Mouse (Mus musculus) CH12.LX (cell line): ENCODE data around the gene Cenph. TPM values are rescaled to one million over a fixed set of nuclear protein-coding genes. Genes with fewer than 3 reads are reported as not detected.
A peak's percentile ranks its signal among the peaks of the same experiment; 100 is the strongest.

Experiments used
- DNase-seq: peaks from one replicate; pipeline ENCODE4 v3.0.0-alpha.2; 2013; ENCODE audit errors: extremely low read depth
- H3K27ac ChIP-seq: 2 replicates; pipeline ENCODE4 v1.5.1; 2012; ENCODE audit warnings: low read depth, mild to moderate bottlenecking, control low read depth, moderate library complexity; ENCODE audit not compliant: insufficient read depth
- H3K27me3 ChIP-seq: replicated peaks from 2 replicates; pipeline ENCODE3; 2012; ENCODE audit warnings: inconsistent platforms
- H3K36me3 ChIP-seq, 2 experiments: replicated peaks in 1 of 2; 2 replicates each; pipeline versions ENCODE3 to v1.6.1; 2012; ENCODE audit warnings: inconsistent platforms in 1 of 2, low read length in 1 of 2, mild to moderate bottlenecking in 1 of 2, mixed read lengths in 1 of 2, moderate library complexity in 1 of 2; ENCODE audit not compliant: control insufficient read depth in 1 of 2, insufficient read depth in 1 of 2
- H3K4me1 ChIP-seq, 2 experiments: 2 replicates each; pipeline ENCODE4 v1.6.1; 2012; ENCODE audit warnings: inconsistent platforms in 1 of 2, moderate library complexity in 1 of 2; ENCODE audit not compliant: insufficient read depth in 2 of 2, control insufficient read depth in 1 of 2
- H3K4me2 ChIP-seq: 2 replicates; pipeline ENCODE4 v1.6.1; 2012; ENCODE audit warnings: low read depth, mild to moderate bottlenecking, control low read depth; ENCODE audit not compliant: poor library complexity, insufficient read depth, severe bottlenecking
- H3K4me3 ChIP-seq, 3 experiments: fragments of 150-350 bp in 1 of 3; sonication (generic) in 1 of 3; replicated peaks in 1 of 3; 2 replicates each; pipeline versions ENCODE3 to v1.5.1; 2011 to 2012; ENCODE audit warnings: low read depth in 2 of 3, low read length in 2 of 3, mild to moderate bottlenecking in 2 of 3, moderate library complexity in 2 of 3, control low read depth in 1 of 3, improper control_type of control experiment in 1 of 3, inconsistent platforms in 1 of 3, mixed read lengths in 1 of 3; ENCODE audit not compliant: poor library complexity in 1 of 3
- H3K79me2 ChIP-seq: replicated peaks from 2 replicates; pipeline ENCODE4 v1.6.1; 2012; ENCODE audit warnings: mild to moderate bottlenecking, moderate library complexity; ENCODE audit not compliant: control insufficient read depth, poor library complexity, insufficient read depth, severe bottlenecking; ENCODE audit errors: extremely low read depth
- H3K9ac ChIP-seq: 2 replicates; pipeline ENCODE4 v1.6.1; 2012; ENCODE audit warnings: low read depth, mild to moderate bottlenecking, control low read depth, moderate library complexity; ENCODE audit not compliant: insufficient read depth
- H3K9me3 ChIP-seq: replicated peaks from 2 replicates; pipeline ENCODE3; 2012; ENCODE audit warnings: low read length, inconsistent platforms, mixed read lengths
- BHLHE40 ChIP-seq: IDR thresholded peaks from 2 replicates; pipeline ENCODE4 v1.6.1; 2011; ENCODE audit warnings: mild to moderate bottlenecking, low read depth, low read length, improper control_type of control experiment
- CHD1 ChIP-seq: IDR thresholded peaks from 2 replicates; pipeline ENCODE4 v1.6.1; 2012; ENCODE audit warnings: low read depth, low read length, improper control_type of control experiment, inconsistent platforms
- CHD2 ChIP-seq: IDR thresholded peaks from 2 replicates; pipeline ENCODE4 v1.6.1; 2011; ENCODE audit warnings: low read length, improper control_type of control experiment
- CTCF ChIP-seq, 2 experiments: IDR thresholded peaks in 1 of 2; conservative IDR thresholded peaks in 1 of 2; 2 replicates each; pipeline ENCODE4 v1.5.1; 2011 to 2012; ENCODE audit warnings: low read depth in 2 of 2, low read length in 2 of 2, improper control_type of control experiment in 1 of 2, inconsistent platforms in 1 of 2, mild to moderate bottlenecking in 1 of 2, moderate library complexity in 1 of 2
- ELF1 ChIP-seq: IDR thresholded peaks from 2 replicates; pipeline ENCODE4 v1.6.1; 2014; ENCODE audit warnings: low read depth, mild to moderate bottlenecking, inconsistent platforms, low read length, improper control_type of control experiment
- EP300 ChIP-seq: IDR thresholded peaks from 2 replicates; pipeline ENCODE4 v1.6.1; 2011; ENCODE audit warnings: low read length, improper control_type of control experiment
- ETS1 ChIP-seq: conservative IDR thresholded peaks from 2 replicates; pipeline ENCODE4 v1.6.1; 2012; ENCODE audit warnings: low read depth, mild to moderate bottlenecking, inconsistent platforms, low read length, improper control_type of control experiment, moderate library complexity
- GABPA ChIP-seq: IDR thresholded peaks from 2 replicates; pipeline ENCODE4 v1.6.1; 2012; ENCODE audit warnings: low read depth, low read length, improper control_type of control experiment, inconsistent platforms; ENCODE audit not compliant: insufficient replicate concordance
- HCFC1 ChIP-seq: IDR thresholded peaks from 2 replicates; pipeline ENCODE4 v1.6.1; 2012; ENCODE audit warnings: low read depth, mild to moderate bottlenecking, inconsistent platforms, low read length, improper control_type of control experiment
- IRF4 ChIP-seq: IDR thresholded peaks from 2 replicates; pipeline ENCODE4 v1.6.1; 2014; ENCODE audit warnings: low read depth, mild to moderate bottlenecking, inconsistent platforms, low read length, improper control_type of control experiment
- JUN ChIP-seq: IDR thresholded peaks from 2 replicates; pipeline ENCODE4 v1.6.1; 2011; ENCODE audit warnings: low read depth, mild to moderate bottlenecking, low read length, improper control_type of control experiment, moderate library complexity; ENCODE audit not compliant: insufficient read depth
- KAT2A ChIP-seq: IDR thresholded peaks from 2 replicates; pipeline ENCODE4 v1.6.1; 2012; ENCODE audit warnings: low read length, improper control_type of control experiment, inconsistent platforms; ENCODE audit not compliant: insufficient replicate concordance
- MAFK ChIP-seq: IDR thresholded peaks from 2 replicates; pipeline ENCODE4 v1.6.1; 2011; ENCODE audit warnings: low read length, improper control_type of control experiment; ENCODE audit not compliant: insufficient replicate concordance
- MEF2A ChIP-seq: IDR thresholded peaks from 2 replicates; pipeline ENCODE4 v1.6.1; 2014; ENCODE audit warnings: low read depth, mild to moderate bottlenecking, inconsistent platforms, low read length, improper control_type of control experiment, borderline replicate concordance
- MXI1 ChIP-seq: IDR thresholded peaks from 2 replicates; pipeline ENCODE4 v1.6.1; 2011; ENCODE audit warnings: mild to moderate bottlenecking, low read depth, low read length, improper control_type of control experiment
- MYC ChIP-seq: IDR thresholded peaks from 2 replicates; pipeline ENCODE4 v1.6.1; 2011; ENCODE audit warnings: low read depth, mild to moderate bottlenecking, improper control_type of control experiment, low read length
- NELFE ChIP-seq: IDR thresholded peaks from 2 replicates; pipeline ENCODE4 v1.6.1; 2011; ENCODE audit warnings: low read depth, low read length, improper control_type of control experiment
- NRF1 ChIP-seq: IDR thresholded peaks from 2 replicates; pipeline ENCODE4 v1.6.1; 2014; ENCODE audit warnings: low read depth, mild to moderate bottlenecking, inconsistent platforms, low read length, improper control_type of control experiment, moderate library complexity
- PAX5 ChIP-seq: IDR thresholded peaks from 2 replicates; pipeline ENCODE4 v1.6.1; 2012; ENCODE audit warnings: low read length, inconsistent platforms, mixed read lengths
- POLR2A ChIP-seq: IDR thresholded peaks from 2 replicates; pipeline ENCODE4 v1.6.1; 2011; ENCODE audit warnings: low read depth, mild to moderate bottlenecking, improper control_type of control experiment, low read length
- POLR2AphosphoS2 ChIP-seq: IDR thresholded peaks from 2 replicates; pipeline ENCODE4 v1.6.1; 2011; ENCODE audit warnings: low read depth, low read length, improper control_type of control experiment
- RAD21 ChIP-seq: IDR thresholded peaks from 2 replicates; pipeline ENCODE4 v1.6.1; 2011; ENCODE audit warnings: low read depth, mild to moderate bottlenecking, low read length, improper control_type of control experiment, moderate library complexity
- SIN3A ChIP-seq: IDR thresholded peaks from 2 replicates; pipeline ENCODE4 v1.6.1; 2012; ENCODE audit warnings: low read length, improper control_type of control experiment, inconsistent platforms
- SMC3 ChIP-seq: IDR thresholded peaks from 2 replicates; pipeline ENCODE4 v1.6.1; 2011; ENCODE audit warnings: low read depth, low read length, improper control_type of control experiment
- TCF12 ChIP-seq: IDR thresholded peaks from 2 replicates; pipeline ENCODE4 v1.6.1; 2014; ENCODE audit warnings: low read depth, mild to moderate bottlenecking, inconsistent platforms, low read length, improper control_type of control experiment
- UBTF ChIP-seq: IDR thresholded peaks from 2 replicates; pipeline ENCODE4 v1.6.1; 2012; ENCODE audit warnings: low read depth, mild to moderate bottlenecking, inconsistent platforms, low read length, improper control_type of control experiment, moderate library complexity
- USF1 ChIP-seq: IDR thresholded peaks from 2 replicates; pipeline ENCODE4 v1.6.1; 2014; ENCODE audit warnings: low read depth, mild to moderate bottlenecking, inconsistent platforms, low read length, improper control_type of control experiment
- USF2 ChIP-seq: conservative IDR thresholded peaks from 2 replicates; pipeline ENCODE4 v1.6.1; 2011; ENCODE audit warnings: low read depth, low read length, improper control_type of control experiment
- ZC3H11A ChIP-seq: IDR thresholded peaks from 2 replicates; pipeline ENCODE4 v1.6.1; 2012; ENCODE audit warnings: low read depth, mild to moderate bottlenecking, inconsistent platforms, low read length, improper control_type of control experiment
- ZKSCAN1 ChIP-seq: IDR thresholded peaks from 2 replicates; pipeline ENCODE4 v1.6.1; 2012; ENCODE audit warnings: low read depth, inconsistent platforms, low read length, improper control_type of control experiment, borderline replicate concordance
- ZMIZ1 ChIP-seq: IDR thresholded peaks from 2 replicates; pipeline ENCODE4 v1.6.1; 2012; ENCODE audit warnings: low read depth, mild to moderate bottlenecking, inconsistent platforms, low read length, improper control_type of control experiment
- ZNF384 ChIP-seq: IDR thresholded peaks from 2 replicates; pipeline ENCODE4 v1.6.1; 2012; ENCODE audit warnings: low read depth, low read length, improper control_type of control experiment, inconsistent platforms
- dilution Hi-C: fragments of 300-500 bp; cut with MboI; formaldehyde crosslinking; loops from 2 replicates; pipeline ENCODE4 v1.14.3; 2020; ENCODE audit warnings: low sequenced_read_pairs; ENCODE audit not compliant: extremely low pct_unique_long_range_greater_than_20kb, extremely low pct_ligation_motif_present
- in situ Hi-C: fragments of 300-500 bp; cut with MboI; formaldehyde crosslinking; loops from 3 replicates; pipeline ENCODE4 v1.14.3; 2019; ENCODE audit warnings: low sequenced_read_pairs, low pct_ligation_motif_present, low pct_unique_long_range_greater_than_20kb, mixed read lengths
- polyA plus RNA-seq: library from polyadenylated mRNA; unstranded; fragments of >175 nt; gene quantifications from 2 replicates; pipeline ENCODE4 v1.2.1, GENCODE M21; 2012; ENCODE audit warnings: low read depth; ENCODE audit not compliant: insufficient read length
- total RNA-seq, 2 experiments: library from RNA; depleted of rRNA; stranded (reverse); fragments of 300-350 nt in 1 of 2; fragments of >200 nt in 1 of 2; gene quantifications; 2 replicates each; pipeline ENCODE4 v1.2.3; 2012 to 2014

Gene Cenph
- total and polyA plus RNA-seq, 3 experiments = 23.7 to 49.3 (median 49.1) TPM

GRCm38 (mm10) chr13:100777491-100777890, 1.8 kb upstream of the Cenph start:
- Histone ChIP-seq H3K27ac (no peak overlapping the region), H3K9me3 (no peaks in the 10 kb centered on the region), H3K9ac (no peak overlapping the region), H3K4me1 (peaks cover 0 to 25% of the 10 kb centered on the region in 2 experiments; a peak in 2 of 4 replicates), H3K4me2 (no peak overlapping the region), H3K4me3 (no peak overlapping the region), H3K36me3 (peaks cover 30 to 59% of the 10 kb centered on the region in 2 experiments), H3K27me3 (no peaks in the 10 kb centered on the region), H3K79me2 (peaks cover 19% of the 10 kb centered on the region)
- in situ Hi-C loops = no loop called here
- dilution Hi-C loops = no loop called here
- TF ChIP-seq NRF1 = no peak
- TF ChIP-seq CTCF (conservative IDR thresholded peaks at IDR 0.05 in 1 of 2, IDR thresholded peaks at IDR 0.05 in 1 of 2; ENCODE audit: low read depth in 2 of 2, low read length in 2 of 2) = no peak
- no peak for TF ChIP-seq TCF12
- TF ChIP-seq UBTF = no peak
- TF ChIP-seq GABPA = no peak
- no peak for TF ChIP-seq CHD2
- TF ChIP-seq NELFE = no peak
- TF ChIP-seq KAT2A = no peak
- TF ChIP-seq ZKSCAN1 = no peak
- no peak for TF ChIP-seq ELF1
- TF ChIP-seq SIN3A = no peak
- TF ChIP-seq MYC = no peak
- TF ChIP-seq POLR2A = no peak
- no peak for TF ChIP-seq IRF4
- TF ChIP-seq RAD21 = no peak
- no peak for TF ChIP-seq ZMIZ1
- TF ChIP-seq MEF2A = no peak
- no peak for DNase-seq

DNA sequence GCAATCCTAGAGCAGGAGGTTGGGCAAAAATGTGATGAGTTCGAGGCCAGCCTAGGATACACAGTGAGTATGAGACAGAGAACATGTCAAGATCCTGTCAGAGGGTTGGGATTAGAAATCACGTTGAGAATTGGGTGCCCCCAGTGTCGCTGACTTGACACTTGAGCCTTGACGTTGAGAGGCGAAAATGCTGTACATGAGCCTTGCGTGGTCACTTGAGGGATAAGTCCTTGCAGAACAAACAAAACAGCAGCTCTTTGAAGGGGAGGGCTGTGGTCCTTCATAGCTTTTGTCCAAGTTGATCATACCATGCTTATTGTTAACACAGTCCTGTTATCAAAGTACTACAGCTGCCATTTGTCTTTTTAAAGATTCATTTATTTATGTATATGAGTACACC, 1.0 kb upstream of the Cenph start:
- in situ Hi-C loops (no loop called here), dilution Hi-C loops (no loop called here)
- Histone ChIP-seq H3K4me2 (peak overlapping the region; percentile 60; the same call in 1 of the 2 replicates), H3K4me1 (peaks cover 0 to 23% of the 10 kb centered on the region in 2 experiments; a peak in 2 of 4 replicates), H3K4me3 (no peak overlapping the region), H3K36me3 (peaks cover 31 to 58% of the 10 kb centered on the region in 2 experiments), H3K27me3 (no peaks in the 10 kb centered on the region), H3K9ac (no peak overlapping the region), H3K27ac (no peak overlapping the region), H3K9me3 (no peaks in the 10 kb centered on the region), H3K79me2 (peaks cover 12% of the 10 kb centered on the region)
- 0 out of 2 replicates have a peak, but pooled peaks have one; percentile 17 for TF ChIP-seq MXI1
- TF ChIP-seq SMC3 = no peak
- no peak for TF ChIP-seq KAT2A
- no peak for TF ChIP-seq BHLHE40
- TF ChIP-seq ELF1 = no peak
- no peak for TF ChIP-seq HCFC1
- TF ChIP-seq RAD21 = no peak
- no peak for TF ChIP-seq USF1
- no peak for TF ChIP-seq CHD1
- TF ChIP-seq JUN = no peak
- TF ChIP-seq USF2 = no peak
- TF ChIP-seq ZKSCAN1 = no peak
- 0 out of 2 replicates have a peak, but pooled peaks have one; percentile 21 for TF ChIP-seq POLR2AphosphoS2
- TF ChIP-seq EP300 = no peak
- TF ChIP-seq PAX5 = no peak
- no peak for TF ChIP-seq NRF1
- TF ChIP-seq GABPA = no peak
- peak; percentile 51; the same call in 1 of the 2 replicates for TF ChIP-seq ZMIZ1
- no peak for TF ChIP-seq POLR2A
- no peak for TF ChIP-seq ZC3H11A
- no peak for TF ChIP-seq ZNF384
- no peak for TF ChIP-seq SIN3A
- TF ChIP-seq ETS1 = no peak
- TF ChIP-seq MAFK = no peak
- no peak for DNase-seq
